Comparison of ENCODE assay signal across 12 mouse cellular contexts in the genomic region with DNA sequence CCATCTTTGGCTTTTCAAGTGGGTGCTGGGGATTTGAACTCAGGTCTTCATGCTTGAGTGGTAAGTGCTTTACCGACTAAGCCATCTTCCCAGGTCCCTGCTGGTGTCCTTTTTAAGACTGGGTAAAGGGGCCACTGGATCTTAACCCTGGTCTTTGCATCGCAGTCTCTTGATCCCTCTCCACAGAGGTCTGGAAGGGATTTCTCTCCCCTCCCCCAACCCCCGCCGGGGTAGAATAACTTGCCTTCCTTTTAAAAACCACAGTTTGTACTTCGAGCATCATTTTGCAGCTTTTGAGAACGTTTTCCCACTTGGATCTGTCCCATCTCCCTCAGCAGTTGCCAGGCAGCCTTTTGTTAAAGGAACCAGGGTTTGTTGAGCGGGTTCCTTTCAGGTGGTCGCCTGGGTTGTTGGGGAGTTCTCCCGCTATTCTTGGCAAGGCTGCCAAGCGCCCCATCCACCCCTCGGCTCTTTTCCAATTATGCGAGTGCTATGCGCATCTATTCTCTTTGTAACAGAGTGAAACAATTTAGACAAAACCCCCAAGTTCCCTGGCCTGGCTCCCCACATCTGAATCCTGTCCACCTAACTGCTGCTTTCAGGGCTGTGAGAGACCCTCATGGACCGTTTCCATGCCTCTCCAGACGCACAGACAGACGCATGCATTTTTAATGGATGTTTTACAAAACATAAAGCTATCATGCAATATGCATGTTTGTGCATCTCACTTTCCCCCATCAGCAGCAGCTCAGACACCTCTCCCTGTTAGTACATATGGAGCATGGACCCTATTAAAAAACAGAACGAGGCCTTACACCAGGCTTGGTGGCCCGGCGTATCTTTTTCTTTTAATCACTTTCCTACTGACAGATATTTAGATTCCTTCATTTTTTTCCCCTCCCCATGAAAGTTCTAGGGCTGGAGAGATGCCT. TPM values are rescaled to one million over a fixed set of nuclear protein-coding genes. Genes with fewer than 3 reads are reported as not detected.
A peak's percentile ranks its signal among the peaks of the same experiment; 100 is the strongest.
DNase-seq lines count a peak whose midpoint lies in the region; ATAC-seq lines count a peak whose summit lies in the region.
"Had no signal": no experiment of that assay in that cellular context is flagged by ENCODE, and none has a peak within 500 bp of the region (broad histone marks: within the 10 kb centered on the region; RNA-seq: fewer than 3 reads in every experiment).

No protein-coding gene starts in this region.

- peaks cover 10% of the 10 kb centered on the region for H3K4me1 ChIP-seq in hindbrain, embryonic 12.5 days
- H3K4me1 ChIP-seq in hindbrain, embryonic 11.5 days (replicated peaks; ENCODE audit: control insufficient read depth, insufficient read depth, low read length), result no peaks in the 10 kb centered on the region
- H3K4me1 ChIP-seq in forebrain, embryonic 14.5 days (ENCODE audit: control insufficient read depth, insufficient read depth, low read length), result 0 out of 2 replicates have a peak, but pooled peaks cover 4% of the 10 kb centered on the region

- WGBS in hindbrain, embryonic 12.5 days, result 58% methylated on average over 19 of the region's 19 CpGs
- WGBS in hindbrain, embryonic 11.5 days, result 61% methylated on average over 19 of the region's 19 CpGs
- 12% methylated on average over 19 of the region's 19 CpGs for WGBS in forebrain, embryonic 14.5 days

- H3K9ac ChIP-seq in hindbrain, embryonic 12.5 days, result no peak overlapping the region
- H3K9ac ChIP-seq in hindbrain, embryonic 11.5 days (ENCODE audit: low read depth, low read length), result no peak overlapping the region
- no peak overlapping the region for H3K9ac ChIP-seq in forebrain, embryonic 14.5 days (ENCODE audit: low read length)
- H3K9ac ChIP-seq: liver, embryonic 14.5 days had no signal

- no peak for DNase-seq in hindbrain, embryonic 11.5 days (ENCODE audit: low spot score)
- DNase-seq in forebrain, embryonic 14.5 days (ENCODE audit: low spot score), result peak; percentile 95
- peak; percentile 64 to 68 for DNase-seq in layer of hippocampus, postnatal 36 days
- peak; percentile 39 to 54 for DNase-seq in right cerebral cortex, adult 2 months (ENCODE audit: low spot score in 2 of 2)
- no peak for DNase-seq in kidney, postnatal 36 days
- DNase-seq: retina, postnatal 1 day had no signal

- H3K4me2 ChIP-seq in hindbrain, embryonic 12.5 days (replicated peaks), result no peak overlapping the region
- no peak overlapping the region for H3K4me2 ChIP-seq in hindbrain, embryonic 11.5 days (replicated peaks; ENCODE audit: low read depth, low read length)
- H3K4me2 ChIP-seq in forebrain, embryonic 14.5 days (ENCODE audit: low read length), result 0 out of 2 replicates have a peak overlapping the region, but pooled peaks have one; percentile 3

- H3K27ac ChIP-seq in hindbrain, embryonic 12.5 days, result peak overlapping the region; percentile 35
- H3K27ac ChIP-seq in hindbrain, embryonic 11.5 days (ENCODE audit: low read depth, low read length), result no peak overlapping the region
- peak overlapping the region; percentile 77 for H3K27ac ChIP-seq in forebrain, embryonic 14.5 days (ENCODE audit: low read depth, low read length)
- H3K27ac ChIP-seq: kidney, postnatal 0 days; liver, embryonic 14.5 days had no signal

- H3K4me3 ChIP-seq in hindbrain, embryonic 12.5 days, result no peak overlapping the region
- no peak overlapping the region for H3K4me3 ChIP-seq in hindbrain, embryonic 11.5 days (ENCODE audit: low read depth, low read length)
- H3K4me3 ChIP-seq in forebrain, embryonic 14.5 days (ENCODE audit: low read depth, low read length), result no peak overlapping the region

- peak; percentile 58; the same call in 1 of the 2 replicates for ATAC-seq in hindbrain, embryonic 12.5 days (ENCODE audit: low FRiP score)
- no peak for ATAC-seq in hindbrain, embryonic 11.5 days (ENCODE audit: low FRiP score)
- ATAC-seq in forebrain, embryonic 14.5 days, result peak; percentile 90
- no peak for ATAC-seq in CD4-positive, CD25-positive, alpha-beta regulatory T cell, adult 4 months
- ATAC-seq in erythroblast, adult 5-6 weeks (replicated peaks; ENCODE audit: low FRiP score, poor library complexity, severe bottlenecking), result no peak

- no peaks in the 10 kb centered on the region for H3K36me3 ChIP-seq in hindbrain, embryonic 12.5 days
- H3K36me3 ChIP-seq in hindbrain, embryonic 11.5 days (ENCODE audit: control insufficient read depth, insufficient read depth, low read length), result no peaks in the 10 kb centered on the region
- no peaks in the 10 kb centered on the region for H3K36me3 ChIP-seq in forebrain, embryonic 14.5 days (ENCODE audit: control insufficient read depth, insufficient read depth, low read length)

- H3K27me3 ChIP-seq in hindbrain, embryonic 12.5 days, result 0 out of 2 replicates have a peak, but pooled peaks cover 4% of the 10 kb centered on the region
- H3K27me3 ChIP-seq in hindbrain, embryonic 11.5 days (ENCODE audit: control insufficient read depth, insufficient read depth, low read length), result no peaks in the 10 kb centered on the region
- H3K27me3 ChIP-seq in forebrain, embryonic 14.5 days (replicated peaks; ENCODE audit: control insufficient read depth, insufficient read depth, low read length), result no peaks in the 10 kb centered on the region

- H3K9me3 ChIP-seq in hindbrain, embryonic 12.5 days (replicated peaks), result no peaks in the 10 kb centered on the region; the same call in 1 of the 2 replicates
- H3K9me3 ChIP-seq in hindbrain, embryonic 11.5 days (ENCODE audit: control insufficient read depth, low read length), result no peaks in the 10 kb centered on the region
- H3K9me3 ChIP-seq in forebrain, embryonic 14.5 days (replicated peaks; ENCODE audit: control insufficient read depth, low read length), result no peaks in the 10 kb centered on the region

RNA-seq across cellular contexts. Expression of gene Matn1, which starts 29.4 kb away (rescaled TPM):
- polyA plus RNA-seq in hindbrain, embryonic 12.5 days (2016; fragmentation: Nextera tagmentation; extraction: Ambion mirVana), result 4.6 and 19.3 TPM in 2 replicates
- 0.85 TPM in 1 of 2 replicates, not detected in the other for polyA plus RNA-seq in hindbrain, embryonic 11.5 days (2014; fragmentation: Nextera tagmentation; extraction: Ambion mirVana)
- polyA plus RNA-seq in forebrain, embryonic 14.5 days (2014; fragmentation: Nextera tagmentation; extraction: Ambion mirVana), result 0.09 and 0.10 TPM in 2 replicates
- total RNA-seq in layer of hippocampus, postnatal 36 days (2021), result 1 to 10 TPM; 1.4 to 1.5 TPM
- not detected for polyA plus RNA-seq in CD4-positive, CD25-positive, alpha-beta regulatory T cell, adult 4 months (2017; shearing (Covaris generic))
- total RNA-seq in erythroblast, adult 5-6 weeks (2015; ENCODE audit: low replicate concordance), result not detected in 2 replicates
- total RNA-seq in erythroblast, adult 5-6 weeks (2017; ENCODE audit: low replicate concordance), result not detected in 2 replicates
- polyA plus RNA-seq: heart, postnatal 0 days had no signal

Comparison
In these comparisons a context has a peak if more than half of its experiments do, and no peak if none do; other contexts are left out.
1. ATAC-seq: peak in hindbrain, embryonic 12.5 days (single experiment) and forebrain, embryonic 14.5 days (single experiment); none in hindbrain, embryonic 11.5 days (single experiment), CD4-positive, CD25-positive, alpha-beta regulatory T cell, adult 4 months (single experiment) and erythroblast, adult 5-6 weeks (single experiment).
2. DNase-seq: peak in forebrain, embryonic 14.5 days (single experiment), layer of hippocampus, postnatal 36 days (2 of 2) and right cerebral cortex, adult 2 months (2 of 2); none in hindbrain, embryonic 11.5 days (single experiment) and kidney, postnatal 36 days (0 of 2).